Mouse (Mus musculus) forebrain, embryonic 15.5 days (tissue): Measurements from ENCODE around the gene Lrmda. TPM values are rescaled to one million over a fixed set of nuclear protein-coding genes. Genes with fewer than 3 reads are reported as not detected.

Source experiments
- ATAC-seq: fragments of 200-750 bp; cut with Nextera tagmentation; replicated peaks from 2 replicates; pipeline ENCODE4 v1.8.0; 2017; ENCODE audit warnings: mild to moderate bottlenecking, moderate TSS enrichment, moderate library complexity
- H3K27ac ChIP-seq: fragments of 300-500 bp; sonication (generic); replicated peaks from 2 replicates; pipeline ENCODE4 v1.5.1; 2015; ENCODE audit warnings: mild to moderate bottlenecking, inconsistent platforms
- H3K27me3 ChIP-seq: fragments of 300-500 bp; sonication (generic); 2 replicates; pipeline ENCODE4 v1.6.1; 2015; ENCODE audit warnings: inconsistent platforms
- H3K36me3 ChIP-seq: fragments of 300-500 bp; sonication (generic); 2 replicates; pipeline ENCODE4 v1.6.1; 2015; ENCODE audit warnings: mild to moderate bottlenecking, inconsistent platforms
- H3K4me1 ChIP-seq: fragments of 300-500 bp; sonication (generic); 2 replicates; pipeline ENCODE4 v1.6.1; 2015; ENCODE audit warnings: inconsistent platforms
- H3K4me2 ChIP-seq: fragments of 300-500 bp; sonication (generic); replicated peaks from 2 replicates; pipeline ENCODE4 v1.6.1; 2015; ENCODE audit warnings: mild to moderate bottlenecking, inconsistent platforms
- H3K4me3 ChIP-seq: fragments of 300-500 bp; sonication (generic); 2 replicates; pipeline ENCODE4 v1.5.1; 2015; ENCODE audit warnings: mild to moderate bottlenecking, inconsistent platforms
- H3K9ac ChIP-seq: fragments of 300-500 bp; sonication (generic); replicated peaks from 2 replicates; pipeline ENCODE4 v1.6.1; 2015; ENCODE audit warnings: mild to moderate bottlenecking, inconsistent platforms
- H3K9me3 ChIP-seq: fragments of 300-500 bp; sonication (generic); 2 replicates; pipeline ENCODE4 v1.6.1; 2016; ENCODE audit warnings: inconsistent platforms
- WGBS: fragments of 180-500 bp; shearing (Covaris S2); methylation state at CpG from one replicate; pipeline ENCODE4 v1.1.7; 2015; ENCODE audit warnings: mixed read lengths; 5-methylcytosine and 5-hydroxymethylcytosine counted together
- polyA plus RNA-seq: library from polyadenylated mRNA; unstranded; fragments of >200 nt; fragmentation: Nextera tagmentation; extraction: Ambion mirVana; gene quantifications from 2 replicates; pipeline ENCODE4 v1.2.1, GENCODE M21; 2015

The Lrmda gene
- polyA plus RNA-seq, 1 experiment from 2014 or later = 0.15 TPM

DNA sequence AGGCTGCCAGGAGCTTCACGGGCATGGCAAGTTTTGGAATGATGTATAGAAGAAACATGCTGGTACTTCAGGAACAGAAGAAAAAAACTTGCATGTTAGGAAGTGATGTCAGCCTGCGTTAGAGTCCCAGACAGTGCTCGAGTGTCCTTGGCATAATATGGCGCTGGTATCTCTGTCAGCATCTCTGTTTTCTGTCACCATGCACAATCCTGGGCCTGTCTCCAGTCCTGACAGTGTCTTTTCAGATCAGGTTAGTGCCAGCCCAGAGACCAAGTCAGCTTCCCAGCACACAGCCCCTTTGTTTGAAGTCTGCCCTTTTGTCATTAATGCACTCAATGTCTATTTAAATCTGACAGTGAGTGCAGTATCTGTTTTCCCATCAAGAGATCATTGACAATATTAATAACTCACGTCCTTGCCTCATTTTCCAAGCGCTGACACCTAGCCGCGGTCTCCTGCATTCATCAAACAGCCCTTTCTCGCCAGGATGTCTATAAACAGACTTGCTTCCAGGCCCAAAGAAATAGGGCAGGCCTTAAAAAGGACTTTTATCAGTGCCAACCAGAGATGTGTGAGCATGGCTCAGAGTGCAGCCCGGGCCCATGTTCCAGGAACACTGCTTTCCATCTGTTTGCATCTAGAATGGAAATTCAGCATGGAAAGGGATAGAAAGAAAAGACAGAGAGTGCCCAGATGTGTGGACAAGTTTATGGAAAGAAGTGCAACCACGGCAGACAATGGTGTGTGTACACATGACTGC, 1033.5 kb downstream of the Lrmda start:
- no peak overlapping the region for H3K4me3 ChIP-seq
- H3K36me3 ChIP-seq = no peaks in the 10 kb centered on the region
- H3K27ac ChIP-seq = no peak overlapping the region
- no peak for ATAC-seq
- no peaks in the 10 kb centered on the region for H3K9me3 ChIP-seq
- peaks cover 7% of the 10 kb centered on the region for H3K4me1 ChIP-seq
- H3K4me2 ChIP-seq = no peak overlapping the region
- no peaks in the 10 kb centered on the region for H3K27me3 ChIP-seq
- WGBS = 32% methylated on average over 11 of the region's 11 CpGs
- H3K9ac ChIP-seq = no peak overlapping the region

- no peak overlapping the region for H3K4me2 ChIP-seq
- peaks cover 7% of the 10 kb centered on the region for H3K4me1 ChIP-seq
- no peak overlapping the region for H3K27ac ChIP-seq
- no peak overlapping the region for H3K9ac ChIP-seq
- no peaks in the 10 kb centered on the region for H3K9me3 ChIP-seq
- 89% methylated on average over 6 of the region's 6 CpGs for WGBS
- no peak for ATAC-seq
- H3K4me3 ChIP-seq = no peak overlapping the region
- H3K27me3 ChIP-seq = no peaks in the 10 kb centered on the region
- no peaks in the 10 kb centered on the region for H3K36me3 ChIP-seq
Observed at GRCm38 (mm10) chr14:23057228-23057976, 1037.9 kb downstream of the Lrmda start.

- Histone ChIP-seq H3K9ac (no peak overlapping the region), H3K4me3 (no peak overlapping the region), H3K9me3 (no peaks in the 10 kb centered on the region), H3K27ac (no peak overlapping the region), H3K27me3 (no peaks in the 10 kb centered on the region), H3K36me3 (no peaks in the 10 kb centered on the region), H3K4me1 (peaks cover 3% of the 10 kb centered on the region; the same call in 1 of the 2 replicates), H3K4me2 (no peak overlapping the region)
- ATAC-seq = no peak
- WGBS = 91% methylated on average over 2 of the region's 2 CpGs
Observed at GRCm38 (mm10) chr14:23057987-23058386, 1038.5 kb downstream of the Lrmda start.

- H3K4me1 ChIP-seq = no peaks in the 10 kb centered on the region
- no peak overlapping the region for H3K4me2 ChIP-seq
- H3K4me3 ChIP-seq = no peak overlapping the region
- H3K9ac ChIP-seq = no peak overlapping the region
- no peak overlapping the region for H3K27ac ChIP-seq
- 55% methylated on average over 1 of the region's 1 CpGs for WGBS
- H3K27me3 ChIP-seq = no peaks in the 10 kb centered on the region
- ATAC-seq = no peak
- no peaks in the 10 kb centered on the region for H3K36me3 ChIP-seq
- no peaks in the 10 kb centered on the region for H3K9me3 ChIP-seq
Observed at GRCm38 (mm10) chr14:23078719-23079118, 1059.2 kb downstream of the Lrmda start.

GRCm38 (mm10) chr14:23084241-23084773, 1064.8 kb downstream of the Lrmda start:
- no peak for ATAC-seq
- Histone ChIP-seq H3K9me3 (no peaks in the 10 kb centered on the region), H3K9ac (no peak overlapping the region), H3K4me3 (no peak overlapping the region), H3K36me3 (no peaks in the 10 kb centered on the region), H3K27ac (no peak overlapping the region), H3K27me3 (no peaks in the 10 kb centered on the region), H3K4me2 (no peak overlapping the region), H3K4me1 (no peaks in the 10 kb centered on the region)
- 95% methylated on average over 1 of the region's 1 CpGs for WGBS

DNA sequence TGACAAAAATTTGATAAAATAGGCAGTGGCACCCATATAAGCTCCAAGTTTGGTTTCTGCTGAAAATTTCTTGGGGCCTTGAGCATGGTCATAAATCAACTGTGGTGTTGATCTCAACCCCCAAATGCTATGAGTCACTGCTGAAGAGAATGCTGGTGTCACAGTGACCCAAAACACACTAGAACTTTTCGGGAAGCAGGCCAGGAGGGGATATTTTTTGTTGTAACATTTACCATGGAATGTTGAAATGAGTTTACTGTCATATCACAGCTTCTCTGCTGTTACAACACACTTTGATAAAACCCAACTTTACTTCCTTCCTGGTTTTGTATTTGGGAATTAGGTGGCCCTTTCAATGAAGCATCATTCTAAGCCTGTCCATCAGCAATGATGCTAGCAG, 1065.3 kb downstream of the Lrmda start:
- Histone ChIP-seq H3K36me3 (no peaks in the 10 kb centered on the region), H3K4me2 (no peak overlapping the region), H3K9ac (no peak overlapping the region), H3K9me3 (no peaks in the 10 kb centered on the region), H3K4me3 (no peak overlapping the region), H3K4me1 (no peaks in the 10 kb centered on the region), H3K27ac (no peak overlapping the region), H3K27me3 (no peaks in the 10 kb centered on the region)
- 67% methylated on average over 1 of the region's 1 CpGs for WGBS
- no peak for ATAC-seq

GRCm38 (mm10) chr14:23093306-23093705, 1073.8 kb downstream of the Lrmda start:
- 82% methylated on average over 4 of the region's 4 CpGs for WGBS
- H3K4me1 ChIP-seq = peaks cover 23% of the 10 kb centered on the region
- ATAC-seq = no peak
- H3K9me3 ChIP-seq = no peaks in the 10 kb centered on the region
- H3K4me3 ChIP-seq = no peak overlapping the region
- no peak overlapping the region for H3K9ac ChIP-seq
- no peak overlapping the region for H3K4me2 ChIP-seq
- no peaks in the 10 kb centered on the region for H3K27me3 ChIP-seq
- H3K27ac ChIP-seq = no peak overlapping the region
- no peaks in the 10 kb centered on the region for H3K36me3 ChIP-seq

GRCm38 (mm10) chr14:23094546-23095157, 1075.1 kb downstream of the Lrmda start:
- WGBS = 15% methylated on average over 5 of the region's 5 CpGs
- peak; percentile 78 for ATAC-seq
- Histone ChIP-seq H3K4me3 (0 out of 2 replicates have a peak overlapping the region, but pooled peaks have one; percentile 1), H3K36me3 (no peaks in the 10 kb centered on the region), H3K4me1 (peaks cover 23% of the 10 kb centered on the region), H3K4me2 (peak overlapping the region; percentile 16), H3K9ac (no peak overlapping the region), H3K27me3 (no peaks in the 10 kb centered on the region), H3K27ac (peak overlapping the region; percentile 74), H3K9me3 (no peaks in the 10 kb centered on the region)

GRCm38 (mm10) chr14:23095158-23096016, 1075.9 kb downstream of the Lrmda start:
- 0 out of 2 replicates have a peak overlapping the region, but pooled peaks have one; percentile 1 for H3K4me3 ChIP-seq
- ATAC-seq = peak; percentile 69
- H3K4me2 ChIP-seq = peak overlapping the region; percentile 16
- no peaks in the 10 kb centered on the region for H3K36me3 ChIP-seq
- H3K9me3 ChIP-seq = no peaks in the 10 kb centered on the region
- 22% methylated on average over 10 of the region's 10 CpGs for WGBS
- H3K9ac ChIP-seq = no peak overlapping the region
- H3K4me1 ChIP-seq = peaks cover 23% of the 10 kb centered on the region
- H3K27me3 ChIP-seq = no peaks in the 10 kb centered on the region
- H3K27ac ChIP-seq = peak overlapping the region; percentile 74

GRCm38 (mm10) chr14:23096017-23096336, 1076.5 kb downstream of the Lrmda start:
- peaks cover 23% of the 10 kb centered on the region for H3K4me1 ChIP-seq
- no peak overlapping the region for H3K9ac ChIP-seq
- peak; percentile 66 for ATAC-seq
- H3K4me2 ChIP-seq = 0 out of 2 replicates have a peak overlapping the region, but pooled peaks have one; percentile 16
- no peak overlapping the region for H3K4me3 ChIP-seq
- 0% methylated on average over 3 of the region's 3 CpGs for WGBS
- H3K9me3 ChIP-seq = no peaks in the 10 kb centered on the region
- H3K27me3 ChIP-seq = no peaks in the 10 kb centered on the region
- peak overlapping the region; percentile 74 for H3K27ac ChIP-seq
- no peaks in the 10 kb centered on the region for H3K36me3 ChIP-seq

DNA sequence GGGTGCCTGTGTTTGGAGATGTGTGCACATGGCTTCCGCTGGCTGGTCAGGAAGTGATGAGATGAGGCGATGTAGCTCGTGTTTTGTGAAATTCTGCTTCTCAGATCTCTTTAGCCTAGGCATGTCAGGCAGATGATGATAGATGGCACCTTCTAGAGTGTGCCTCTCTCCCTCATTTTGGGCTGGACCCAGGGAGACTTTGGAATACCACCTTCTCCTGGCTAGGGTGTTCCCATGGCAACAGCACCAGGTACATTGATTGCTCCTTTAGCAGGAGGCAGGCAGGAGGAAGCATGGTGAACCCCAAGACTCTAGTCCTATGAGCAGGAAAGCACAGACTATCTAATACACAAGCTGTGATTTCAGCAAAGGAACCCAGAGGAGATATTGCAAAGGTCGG, 1076.9 kb downstream of the Lrmda start:
- Histone ChIP-seq H3K9ac (no peak overlapping the region), H3K27ac (peak overlapping the region; percentile 74), H3K36me3 (no peaks in the 10 kb centered on the region), H3K4me3 (no peak overlapping the region), H3K27me3 (no peaks in the 10 kb centered on the region), H3K4me1 (peaks cover 23% of the 10 kb centered on the region), H3K4me2 (0 out of 2 replicates have a peak overlapping the region, but pooled peaks have one; percentile 16), H3K9me3 (no peaks in the 10 kb centered on the region)
- 0 out of 2 replicates have a peak, but pooled peaks have one; percentile 26 for ATAC-seq
- WGBS = 38% methylated on average over 4 of the region's 4 CpGs
